Mouse (Mus musculus): ENCODE measurements at regions not wholly inside any gene's neighbourhood (a gene's known extent, or its start where the extent isn't known, plus 50 kb on each side); places are given as distances from the start of the nearest gene placed in this dataset.

GRCm38 (mm10) chr1:35267883-35268282, 418.1 kb downstream of the Plekhb2 start:
- H3K4me2 ChIP-seq (ENCODE audit: low read depth) = no peak overlapping the region
- TF ChIP-seq MYOG (IDR thresholded peaks at IDR 0.05; ENCODE audit: control insufficient read depth in 1 of 3, insufficient read depth in 1 of 3, insufficient read length in 2 of 3, low read depth in 2 of 3) (no peak), MYOD1 (IDR thresholded peaks at IDR 0.05; ENCODE audit: control insufficient read depth in 1 of 3, insufficient read length in 2 of 3, low read depth in 2 of 3) (no peak), USF1 (IDR thresholded peaks at IDR 0.05; ENCODE audit: low read depth) (no peak), POLR2AphosphoS2 (IDR thresholded peaks at IDR 0.05; ENCODE audit: insufficient read length, low read depth) (no peak), REST (IDR thresholded peaks at IDR 0.05; ENCODE audit: insufficient read depth, insufficient read length) (no peak), TCF12 (IDR thresholded peaks at IDR 0.05; ENCODE audit: insufficient read depth, poor library complexity, severe bottlenecking) (no peak), MAX (IDR thresholded peaks at IDR 0.05; ENCODE audit: low read depth) (no peak), POLR2A (IDR thresholded peaks at IDR 0.05; ENCODE audit: insufficient read length, low read depth) (no peak), TCF3 (IDR thresholded peaks at IDR 0.05; ENCODE audit: insufficient read length, low read depth) (no peak), SRF (IDR thresholded peaks at IDR 0.05; ENCODE audit: control insufficient read depth, insufficient read length, low read depth) (no peak), CEBPB (IDR thresholded peaks at IDR 0.05; ENCODE audit: insufficient read depth, poor library complexity, severe bottlenecking) (no peak), E2F4 (IDR thresholded peaks at IDR 0.05; ENCODE audit: insufficient read depth) (no peak)
- H3K79me2 ChIP-seq (ENCODE audit: control insufficient read depth, insufficient read depth) = no peaks in the 10 kb centered on the region
- no peaks in the 10 kb centered on the region for H3K36me3 ChIP-seq (ENCODE audit: control insufficient read depth, insufficient read depth)
- no peaks in the 10 kb centered on the region for H3K27me3 ChIP-seq (ENCODE audit: control insufficient read depth, insufficient read depth, insufficient read length)
- H3ac ChIP-seq (ENCODE audit: control insufficient read depth, insufficient read length) = no peak overlapping the region
- no peak overlapping the region for H3K4me3 ChIP-seq

- H3K79me2 ChIP-seq (ENCODE audit: control insufficient read depth, insufficient read depth) = no peaks in the 10 kb centered on the region
- H3K36me3 ChIP-seq (ENCODE audit: control insufficient read depth, insufficient read depth) = no peaks in the 10 kb centered on the region
- no peak overlapping the region for H3K4me3 ChIP-seq
- no peak overlapping the region for H3ac ChIP-seq (ENCODE audit: control insufficient read depth, insufficient read length)
- H3K4me2 ChIP-seq (ENCODE audit: low read depth) = no peak overlapping the region
- no peak for TF ChIP-seq POLR2AphosphoS2 (IDR thresholded peaks at IDR 0.05; ENCODE audit: insufficient read length, low read depth)
- no peak for TF ChIP-seq E2F4 (IDR thresholded peaks at IDR 0.05; ENCODE audit: insufficient read depth)
- no peak for TF ChIP-seq POLR2A (IDR thresholded peaks at IDR 0.05; ENCODE audit: insufficient read length, low read depth)
- no peak for TF ChIP-seq REST (IDR thresholded peaks at IDR 0.05; ENCODE audit: insufficient read depth, insufficient read length)
- no peak for TF ChIP-seq TCF3 (IDR thresholded peaks at IDR 0.05; ENCODE audit: insufficient read length, low read depth)
- no peak for TF ChIP-seq MAX (IDR thresholded peaks at IDR 0.05; ENCODE audit: low read depth)
- TF ChIP-seq MYOD1 (IDR thresholded peaks at IDR 0.05; ENCODE audit: control insufficient read depth in 1 of 3, insufficient read length in 2 of 3, low read depth in 2 of 3) = no peak
- TF ChIP-seq SRF (IDR thresholded peaks at IDR 0.05; ENCODE audit: control insufficient read depth, insufficient read length, low read depth) = no peak
- no peak for TF ChIP-seq MYOG (IDR thresholded peaks at IDR 0.05; ENCODE audit: control insufficient read depth in 1 of 3, insufficient read depth in 1 of 3, insufficient read length in 2 of 3, low read depth in 2 of 3)
- no peak for TF ChIP-seq USF1 (IDR thresholded peaks at IDR 0.05; ENCODE audit: low read depth)
- TF ChIP-seq CEBPB (IDR thresholded peaks at IDR 0.05; ENCODE audit: insufficient read depth, poor library complexity, severe bottlenecking) = no peak
- TF ChIP-seq TCF12 (IDR thresholded peaks at IDR 0.05; ENCODE audit: insufficient read depth, poor library complexity, severe bottlenecking) = no peak
- no peaks in the 10 kb centered on the region for H3K27me3 ChIP-seq (ENCODE audit: control insufficient read depth, insufficient read depth, insufficient read length)
These were observed 425.2 kb downstream of the Plekhb2 start for GRCm38 (mm10) chr1:35274978-35275377.

Data from myocyte (in vitro differentiated cells).